Mouse (Mus musculus): ENCODE measurements around the gene Pitpna. TPM values are rescaled to one million over a fixed set of nuclear protein-coding genes. Genes with fewer than 3 reads are reported as not detected.

Pitpna gene
- polyA plus RNA-seq, 1 experiment from 2014 or later, result 71.1 TPM

DNA sequence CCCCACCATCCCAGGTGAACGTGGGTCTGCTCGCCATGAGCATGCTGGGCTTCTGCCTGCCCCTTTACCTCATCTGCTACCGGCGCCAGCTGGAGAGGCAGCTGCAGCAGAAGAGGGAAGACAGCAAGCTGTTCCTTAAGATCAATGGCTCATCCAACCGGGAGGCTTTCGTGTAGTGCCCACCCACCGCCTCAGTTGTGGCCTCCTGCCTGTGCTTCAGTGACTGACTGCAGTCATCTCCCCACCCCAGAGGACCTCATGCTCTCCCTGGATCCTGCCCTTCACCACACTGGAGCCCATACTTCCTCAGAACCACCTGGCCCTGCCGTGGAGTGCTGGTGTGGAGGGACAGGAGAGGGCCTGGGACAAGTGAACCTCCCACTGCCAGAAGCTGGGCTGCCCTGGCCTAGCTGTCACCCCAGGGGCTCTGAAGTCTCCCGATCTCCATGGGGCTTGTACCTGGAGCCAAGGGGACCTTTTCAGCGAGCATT is 15.6 kb upstream of the Pitpna start:
- H3K4me2 ChIP-seq (replicated peaks; ENCODE audit: low read depth, low read length), result 0 out of 2 replicates have a peak overlapping the region, but pooled peaks have one; percentile 17
- DNase-seq (ENCODE audit: low spot score) (no peak), ATAC-seq (no peak)
- H3K27me3 ChIP-seq (replicated peaks; ENCODE audit: insufficient read depth, low read length), result no peaks in the 10 kb centered on the region
- 15% methylated on average over 9 of the region's 10 CpGs for WGBS
- no peak overlapping the region for H3K9ac ChIP-seq (replicated peaks; ENCODE audit: low read depth)
- H3K27ac ChIP-seq (ENCODE audit: low read length), result peak overlapping the region; percentile 64; the same call in 1 of the 2 replicates
- no peak for TF ChIP-seq CTCF (IDR thresholded peaks at IDR 0.05)
- no peak for TF ChIP-seq EP300 (IDR thresholded peaks at IDR 0.05)
- no peaks in the 10 kb centered on the region for H3K9me3 ChIP-seq (ENCODE audit: low read length)
- H3K4me1 ChIP-seq (ENCODE audit: insufficient read depth, low read depth, low read length), result peaks cover 17% of the 10 kb centered on the region
- no peak overlapping the region for H3K4me3 ChIP-seq (ENCODE audit: low read depth, low read length)
- H3K36me3 ChIP-seq (ENCODE audit: insufficient read depth, low read length), result 0 out of 2 replicates have a peak, but pooled peaks cover 8% of the 10 kb centered on the region

DNA sequence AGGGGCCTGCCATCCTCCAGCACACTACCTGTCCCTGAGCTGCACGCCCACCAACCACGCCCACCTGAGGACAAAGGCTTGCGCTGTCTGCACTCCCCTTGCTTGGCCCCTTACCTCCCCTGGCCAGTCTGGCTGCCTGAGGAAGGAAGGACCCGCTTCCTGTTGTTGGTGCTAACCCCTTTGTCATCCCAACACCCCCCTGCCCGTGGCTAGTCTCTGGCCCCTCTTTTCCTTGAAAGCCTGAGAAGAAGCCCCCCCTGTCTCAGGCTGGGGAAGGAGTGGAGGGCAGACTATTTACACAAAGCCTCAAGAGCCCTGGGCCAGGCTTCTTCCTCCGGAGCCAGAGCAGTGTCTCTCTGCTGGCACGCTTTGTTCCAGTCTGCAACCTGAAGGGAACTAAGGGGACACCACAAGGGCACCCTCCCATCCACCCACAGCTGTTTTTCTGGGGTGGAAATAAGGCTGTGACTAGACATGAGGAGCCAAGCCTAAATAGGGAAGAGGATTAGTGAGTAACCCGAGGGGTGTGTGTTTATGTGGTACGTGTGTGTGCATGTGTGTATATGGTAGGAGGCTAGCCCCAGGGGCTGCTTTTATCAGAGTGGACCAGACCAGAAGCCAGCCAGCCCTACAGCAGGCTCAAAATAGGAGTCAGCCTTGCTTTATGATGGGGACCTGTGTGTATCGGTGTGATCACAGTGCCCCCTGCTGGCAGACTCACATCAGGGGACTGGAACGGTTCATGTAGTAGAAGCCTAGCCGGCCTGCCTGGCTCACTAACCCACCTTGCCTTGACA is 14.8 kb upstream of the Pitpna start:
- H3K9ac ChIP-seq (replicated peaks; ENCODE audit: low read depth), result no peak overlapping the region
- TF ChIP-seq CTCF (IDR thresholded peaks at IDR 0.05), result peak; percentile 97
- TF ChIP-seq EP300 (IDR thresholded peaks at IDR 0.05), result no peak
- peaks cover 17% of the 10 kb centered on the region for H3K4me1 ChIP-seq (ENCODE audit: insufficient read depth, low read depth, low read length)
- peak; percentile 85 for ATAC-seq
- H3K36me3 ChIP-seq (ENCODE audit: insufficient read depth, low read length), result 0 out of 2 replicates have a peak, but pooled peaks cover 8% of the 10 kb centered on the region
- WGBS, result 6% methylated on average over 12 of the region's 12 CpGs
- no peaks in the 10 kb centered on the region for H3K9me3 ChIP-seq (ENCODE audit: low read length)
- DNase-seq (ENCODE audit: low spot score), result peak; percentile 94
- H3K4me3 ChIP-seq (ENCODE audit: low read depth, low read length), result no peak overlapping the region
- no peaks in the 10 kb centered on the region for H3K27me3 ChIP-seq (replicated peaks; ENCODE audit: insufficient read depth, low read length)
- 0 out of 2 replicates have a peak overlapping the region, but pooled peaks have one; percentile 17 for H3K4me2 ChIP-seq (replicated peaks; ENCODE audit: low read depth, low read length)
- H3K27ac ChIP-seq (ENCODE audit: low read length), result peak overlapping the region; percentile 64; the same call in 1 of the 2 replicates

GRCm38 (mm10) chr11:75574378-75575123 is 13.3 kb upstream of the Pitpna start:
- DNase-seq (ENCODE audit: low spot score) (no peak), ATAC-seq (no peak)
- Histone ChIP-seq H3K9ac (replicated peaks; ENCODE audit: low read depth) (no peak overlapping the region), H3K9me3 (ENCODE audit: low read length) (no peaks in the 10 kb centered on the region), H3K36me3 (ENCODE audit: insufficient read depth, low read length) (no peaks in the 10 kb centered on the region), H3K27ac (ENCODE audit: low read length) (no peak overlapping the region), H3K27me3 (replicated peaks; ENCODE audit: insufficient read depth, low read length) (no peaks in the 10 kb centered on the region), H3K4me3 (ENCODE audit: low read depth, low read length) (no peak overlapping the region), H3K4me2 (replicated peaks; ENCODE audit: low read depth, low read length) (no peak overlapping the region), H3K4me1 (ENCODE audit: insufficient read depth, low read depth, low read length) (peaks cover 17% of the 10 kb centered on the region)
- TF ChIP-seq EP300 (IDR thresholded peaks at IDR 0.05) (no peak), CTCF (IDR thresholded peaks at IDR 0.05) (no peak)
- 82% methylated on average over 5 of the region's 5 CpGs for WGBS

- 75% methylated on average over 9 of the region's 9 CpGs for WGBS
- TF ChIP-seq CTCF (IDR thresholded peaks at IDR 0.05) (no peak), EP300 (IDR thresholded peaks at IDR 0.05) (no peak)
These were observed 12.3 kb upstream of the Pitpna start for GRCm38 (mm10) chr11:75575560-75576123.

GRCm38 (mm10) chr11:75578609-75579008 is 9.3 kb upstream of the Pitpna start:
- Histone ChIP-seq H3K4me3 (ENCODE audit: low read depth, low read length) (no peak overlapping the region), H3K9me3 (ENCODE audit: low read length) (no peaks in the 10 kb centered on the region), H3K27me3 (replicated peaks; ENCODE audit: insufficient read depth, low read length) (no peaks in the 10 kb centered on the region), H3K4me2 (replicated peaks; ENCODE audit: low read depth, low read length) (no peak overlapping the region), H3K27ac (ENCODE audit: low read length) (no peak overlapping the region), H3K4me1 (ENCODE audit: insufficient read depth, low read depth, low read length) (no peaks in the 10 kb centered on the region), H3K9ac (replicated peaks; ENCODE audit: low read depth) (no peak overlapping the region), H3K36me3 (ENCODE audit: insufficient read depth, low read length) (no peaks in the 10 kb centered on the region)
- no peak for DNase-seq (ENCODE audit: low spot score)
- ATAC-seq, result no peak
- 79% methylated on average over 5 of the region's 5 CpGs for WGBS
- TF ChIP-seq EP300 (IDR thresholded peaks at IDR 0.05), result no peak
- TF ChIP-seq CTCF (IDR thresholded peaks at IDR 0.05), result no peak

More at GRCm38 (mm10) chr11:75575560-75576123, 12.3 kb upstream of the Pitpna start:
- Histone ChIP-seq H3K36me3 (ENCODE audit: insufficient read depth, low read length) (no peaks in the 10 kb centered on the region), H3K27ac (ENCODE audit: low read length) (no peak overlapping the region), H3K27me3 (replicated peaks; ENCODE audit: insufficient read depth, low read length) (no peaks in the 10 kb centered on the region), H3K9me3 (ENCODE audit: low read length) (no peaks in the 10 kb centered on the region), H3K9ac (replicated peaks; ENCODE audit: low read depth) (no peak overlapping the region), H3K4me1 (ENCODE audit: insufficient read depth, low read depth, low read length) (peaks cover 17% of the 10 kb centered on the region), H3K4me2 (replicated peaks; ENCODE audit: low read depth, low read length) (no peak overlapping the region), H3K4me3 (ENCODE audit: low read depth, low read length) (no peak overlapping the region)
- DNase-seq (ENCODE audit: low spot score) (no peak), ATAC-seq (no peak)
